Mouse (Mus musculus): ENCODE data around the gene Stk16.
"Not testable (repeated sequence)": the region's sequence is repeated elsewhere in the genome, so short reads cannot be mapped to it uniquely, and the experiment has no call there.

Gene Stk16

DNA sequence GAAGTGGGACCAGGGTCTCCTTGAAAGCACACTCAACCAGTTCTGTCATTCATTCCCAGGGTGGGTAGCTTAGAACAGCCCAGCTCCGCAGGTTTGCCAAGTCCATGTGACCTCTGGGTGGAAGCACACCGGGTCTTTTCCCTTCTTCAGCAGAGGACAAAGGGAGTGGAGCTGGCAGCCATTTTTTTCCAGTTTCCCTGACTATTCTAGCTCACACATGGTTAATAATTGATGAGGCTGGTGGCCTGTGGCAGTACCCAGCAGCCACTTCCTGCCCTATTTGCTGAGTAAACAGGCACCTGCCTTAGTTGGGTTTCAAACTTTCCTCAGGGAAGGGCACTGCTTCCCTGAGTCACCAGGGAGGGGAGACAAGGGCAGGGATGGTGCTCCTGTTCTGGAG is 3.8 kb downstream of the Stk16 start:
- DNase-seq: no peak

DNA sequence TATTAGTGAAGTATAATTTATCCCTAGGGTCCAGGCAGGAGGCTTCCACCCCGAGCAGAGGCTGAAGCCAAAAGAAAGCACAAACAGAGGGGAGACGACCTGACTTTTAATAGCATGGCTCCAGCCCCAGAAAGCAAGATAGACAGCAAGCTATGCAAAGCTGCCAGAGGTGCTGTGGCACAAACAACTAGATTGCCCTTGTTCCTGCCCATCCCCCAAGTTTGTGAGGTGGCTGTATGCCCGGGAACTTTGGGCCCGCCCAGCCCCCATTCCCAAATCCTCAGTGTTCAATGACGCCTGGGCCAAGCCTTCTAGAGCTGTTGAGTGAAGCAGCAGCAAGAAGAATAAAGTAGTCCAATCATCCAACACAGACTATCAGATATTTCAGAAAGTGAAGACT is 4.2 kb downstream of the Stk16 start:
- peak; percentile 67 for DNase-seq

DNA sequence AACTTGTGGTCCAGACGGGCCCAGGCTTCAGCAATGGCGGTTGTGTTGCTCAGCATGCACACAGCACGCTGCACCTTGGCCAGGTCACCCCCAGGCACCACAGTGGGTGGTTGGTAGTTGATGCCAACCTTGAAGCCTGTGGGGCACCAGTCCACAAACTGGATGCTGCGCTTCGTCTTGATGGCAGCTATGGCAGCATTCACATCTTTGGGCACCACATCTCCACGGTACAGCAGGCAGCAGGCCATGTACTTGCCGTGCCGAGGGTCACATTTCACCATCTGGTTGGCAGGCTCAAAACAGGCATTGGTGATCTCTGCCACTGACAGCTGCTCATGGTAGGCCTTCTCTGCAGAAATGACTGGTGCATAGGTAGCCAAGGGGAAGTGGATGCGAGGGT is 5.1 kb downstream of the Stk16 start:
- DNase-seq: peak; percentile 52

DNA sequence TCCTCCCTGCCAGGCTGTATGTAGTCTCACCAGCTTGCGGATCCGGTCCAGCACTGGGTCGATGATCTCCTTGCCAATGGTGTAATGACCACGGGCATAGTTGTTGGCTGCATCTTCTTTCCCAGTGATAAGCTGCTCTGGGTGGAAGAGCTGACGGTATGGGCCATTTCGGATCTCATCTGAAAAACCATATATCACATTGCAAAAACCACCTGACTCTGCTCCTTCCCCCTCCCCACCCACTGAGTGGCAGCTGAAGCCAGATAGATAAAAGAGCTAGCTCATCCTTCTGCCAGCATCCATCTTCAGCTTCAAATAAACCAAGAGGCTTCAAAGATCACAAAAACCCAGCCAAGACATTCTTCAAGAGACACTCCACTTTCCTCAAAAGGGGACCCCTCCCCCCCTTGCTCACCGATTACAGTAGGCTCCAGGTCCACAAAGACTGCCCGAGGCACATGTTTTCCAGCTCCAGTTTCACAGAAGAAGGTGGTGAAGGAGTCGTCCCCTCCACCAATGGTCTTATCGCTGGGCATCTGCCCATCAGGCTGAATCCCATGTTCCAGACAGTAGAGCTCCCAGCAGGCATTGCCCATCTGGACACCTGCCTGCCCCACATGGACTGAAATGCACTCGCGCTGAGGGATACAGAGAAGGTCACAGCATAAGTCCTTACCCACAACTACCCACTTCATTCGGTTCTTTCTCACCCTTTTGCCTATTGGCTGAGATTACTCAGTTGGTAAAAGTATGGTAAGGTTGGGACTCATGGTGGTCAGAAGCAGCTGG is 6.4 kb downstream of the Stk16 start:
- peak; percentile 77 for DNase-seq

DNA sequence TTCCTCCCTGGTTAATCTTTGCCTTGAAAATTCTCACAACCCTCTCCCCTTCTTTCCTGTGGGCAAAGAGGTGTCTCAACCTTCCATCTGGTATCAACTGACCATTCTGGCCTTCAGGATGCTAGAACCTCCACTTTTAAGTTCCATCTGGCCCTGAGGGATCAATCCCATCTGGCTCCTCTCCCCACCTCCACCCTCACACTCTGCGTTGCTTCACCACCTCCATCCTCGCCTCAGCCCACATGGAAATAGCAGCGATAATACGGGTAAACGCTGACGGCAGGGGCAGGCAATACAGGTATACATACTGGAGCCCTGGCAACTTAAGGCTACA is 7.2 kb downstream of the Stk16 start:
- DNase-seq: no peak

DNA sequence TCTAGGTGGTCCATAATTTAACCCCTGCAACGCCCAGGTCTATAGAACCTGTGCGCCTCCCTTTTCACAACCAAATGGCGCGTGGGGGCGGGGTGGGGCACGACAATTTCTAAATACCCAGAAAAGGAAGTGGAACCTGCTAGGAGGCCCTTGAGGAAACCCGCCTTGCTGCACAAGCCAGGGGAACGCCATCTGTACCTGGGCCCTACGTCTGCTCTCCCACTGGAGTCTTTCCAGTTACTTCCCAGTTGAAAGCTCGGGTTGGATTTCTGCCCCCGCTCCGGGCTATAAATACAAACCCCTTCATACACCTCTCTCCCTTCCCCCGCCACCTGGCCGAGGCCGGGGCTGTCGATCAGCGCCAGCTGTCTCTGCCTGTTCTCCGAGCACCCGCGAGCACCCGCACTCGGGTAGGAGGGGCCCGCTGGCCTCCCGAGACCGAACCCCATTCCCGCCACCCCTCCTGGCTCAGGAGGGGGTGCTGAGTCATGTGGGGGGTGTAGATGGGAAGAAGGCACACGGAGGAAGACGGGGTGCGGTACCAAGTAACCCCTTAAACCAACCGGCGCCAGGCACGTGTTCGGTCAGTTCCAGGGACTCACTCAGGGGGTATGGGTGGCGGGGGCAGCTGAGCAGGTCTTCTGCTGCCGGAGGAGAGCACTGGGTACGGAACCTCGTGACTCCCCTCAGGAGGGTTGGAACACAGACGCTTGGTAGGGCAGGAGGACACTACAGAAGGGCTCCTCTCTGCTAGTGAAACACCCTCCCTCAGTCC is 7.8 kb downstream of the Stk16 start:
- DNase-seq: peak; percentile 97

DNA sequence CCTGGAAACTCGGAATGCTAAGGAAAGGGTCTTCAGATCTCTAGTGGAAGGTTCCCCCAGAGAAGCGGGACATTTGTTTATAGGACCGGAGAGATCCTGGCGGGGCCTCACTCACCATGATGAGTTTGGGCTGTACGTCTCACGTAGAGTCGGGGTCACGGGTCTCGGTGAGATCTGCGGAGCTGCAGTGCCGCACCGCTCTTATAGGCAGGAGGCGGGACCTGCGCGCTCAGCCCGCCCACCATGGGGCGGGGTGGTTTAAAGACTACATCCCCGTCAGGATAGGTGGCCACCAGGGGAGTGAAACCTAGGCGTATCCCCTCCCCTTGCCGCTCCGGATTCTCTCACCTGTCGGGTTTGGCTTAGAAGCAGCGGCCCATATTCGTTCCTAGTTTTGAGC is 8.4 kb downstream of the Stk16 start:
- DNase-seq: peak; percentile 97

DNA sequence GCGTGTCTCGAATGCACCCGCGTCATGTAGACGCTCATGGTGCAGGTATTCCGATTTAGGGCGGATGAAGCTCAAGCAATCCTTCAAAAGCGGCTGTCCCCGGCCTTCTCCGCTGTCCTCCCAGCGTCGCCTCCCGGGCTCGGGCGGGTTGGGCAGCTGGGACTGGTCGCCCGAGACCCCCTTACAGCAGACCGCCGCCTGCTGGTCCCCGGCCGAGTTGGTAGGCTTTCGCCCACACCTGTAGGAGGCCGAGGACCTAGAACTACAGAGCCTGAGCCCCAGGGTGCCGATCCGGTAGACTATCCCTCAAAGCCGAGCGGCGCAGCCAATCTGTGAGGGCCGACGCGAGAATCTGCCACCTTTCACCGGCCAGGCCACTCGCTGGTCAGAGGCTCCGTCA is 8.9 kb downstream of the Stk16 start, which contains the start of gene Tuba4a:
Gene Tuba4a (minus strand): TSS at position 335 of the 400 bp plus-strand sequence.
- DNase-seq: no peak

DNA sequence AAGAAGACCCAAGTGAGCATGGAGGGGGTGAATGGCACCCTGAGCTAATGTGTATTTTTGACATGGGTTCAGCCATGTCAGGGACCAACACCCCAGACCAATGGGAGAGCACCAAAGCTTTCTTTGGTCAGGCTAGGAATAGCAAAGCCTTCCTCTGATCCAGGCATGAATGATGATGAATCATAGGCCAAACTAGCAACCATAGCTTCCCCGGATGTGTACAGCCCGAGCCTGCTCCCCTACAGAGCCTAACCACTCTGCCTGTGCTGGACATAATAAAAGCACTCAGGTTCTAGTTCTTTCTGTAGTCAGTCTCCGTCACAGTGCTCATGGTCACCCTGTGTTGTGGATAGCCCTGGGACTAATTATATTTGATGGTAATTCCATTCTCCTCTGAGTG is 10.9 kb downstream of the Stk16 start:
- DNase-seq: no peak

DNA sequence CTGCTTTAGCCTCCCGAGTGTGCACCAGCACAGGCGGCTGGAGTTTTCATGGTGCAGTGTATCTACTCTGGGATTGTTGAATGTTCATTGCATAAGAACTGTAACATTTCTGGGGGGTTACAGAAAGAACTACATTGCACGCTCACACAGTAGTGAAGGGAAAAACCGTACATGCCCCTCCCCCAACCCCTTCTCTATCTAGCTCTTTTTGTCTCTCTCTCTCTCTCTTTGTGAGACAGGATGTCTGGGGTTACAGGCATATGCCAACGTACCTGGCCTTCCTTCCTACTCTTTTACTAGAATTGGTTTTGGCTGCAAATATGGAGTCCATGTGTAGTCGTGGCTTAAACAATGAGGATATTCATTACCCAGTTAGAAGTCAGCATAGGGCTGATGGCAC is 12.3 kb downstream of the Stk16 start:
- no peak for DNase-seq

DNA sequence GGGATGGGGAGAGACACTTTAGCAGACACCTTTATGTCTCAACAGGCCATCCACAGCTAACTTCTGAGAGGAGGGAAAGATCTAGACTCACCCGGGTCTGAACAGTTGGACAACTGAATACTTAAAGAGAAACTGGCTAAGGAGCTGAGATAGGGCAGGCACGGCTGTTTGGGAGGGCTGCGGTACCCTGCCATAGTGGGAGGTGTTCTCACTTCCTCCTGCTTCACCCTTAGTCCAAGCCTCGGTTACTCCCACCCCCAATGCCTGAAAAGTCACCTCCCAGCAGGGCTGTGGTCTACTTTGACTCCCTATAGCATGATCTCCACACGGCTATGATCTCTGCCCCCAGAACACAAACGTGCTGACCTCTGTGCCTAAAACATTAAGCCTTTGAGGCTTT is 12.9 kb downstream of the Stk16 start:
- DNase-seq: no peak

DNA sequence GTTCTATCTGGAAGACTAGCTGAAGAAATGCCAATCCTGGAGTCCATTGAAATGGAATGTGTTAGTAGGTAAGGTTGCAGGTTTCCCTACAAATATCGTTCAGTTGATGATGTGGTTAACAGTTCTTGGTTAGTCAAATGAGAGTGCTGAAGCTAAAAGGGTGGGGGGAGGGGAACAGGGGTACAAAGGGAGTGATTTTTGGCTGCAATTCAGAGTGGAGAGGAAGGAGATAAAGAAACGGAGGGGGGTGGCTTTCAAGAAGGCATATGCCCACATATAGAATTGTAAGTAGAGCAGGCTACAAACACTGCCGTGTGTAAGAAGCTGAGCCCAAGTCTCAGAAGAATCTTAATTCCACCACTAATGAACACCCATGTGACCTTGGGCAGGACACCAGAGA is 14.8 kb downstream of the Stk16 start:
- DNase-seq: no peak

DNA sequence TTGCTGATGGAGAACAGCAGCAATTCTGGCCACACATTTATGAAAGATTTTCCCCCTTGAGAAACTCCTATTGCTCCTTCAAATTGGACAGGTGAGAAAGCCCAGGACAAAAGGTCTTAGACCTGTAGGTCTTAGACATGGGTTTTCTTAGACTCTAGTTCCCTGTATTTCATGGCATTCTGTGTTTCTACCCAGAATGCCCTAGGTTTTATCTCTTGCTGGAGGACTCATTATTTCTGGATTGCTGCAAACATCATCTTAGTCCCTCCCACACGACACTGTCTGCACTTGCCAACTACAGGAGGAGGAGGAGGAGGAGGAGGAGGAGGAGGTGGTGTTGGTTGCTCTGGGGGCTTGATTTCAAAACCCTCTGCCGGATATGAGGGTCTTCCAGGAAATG is 15.5 kb downstream of the Stk16 start:
- no peak for DNase-seq

DNA sequence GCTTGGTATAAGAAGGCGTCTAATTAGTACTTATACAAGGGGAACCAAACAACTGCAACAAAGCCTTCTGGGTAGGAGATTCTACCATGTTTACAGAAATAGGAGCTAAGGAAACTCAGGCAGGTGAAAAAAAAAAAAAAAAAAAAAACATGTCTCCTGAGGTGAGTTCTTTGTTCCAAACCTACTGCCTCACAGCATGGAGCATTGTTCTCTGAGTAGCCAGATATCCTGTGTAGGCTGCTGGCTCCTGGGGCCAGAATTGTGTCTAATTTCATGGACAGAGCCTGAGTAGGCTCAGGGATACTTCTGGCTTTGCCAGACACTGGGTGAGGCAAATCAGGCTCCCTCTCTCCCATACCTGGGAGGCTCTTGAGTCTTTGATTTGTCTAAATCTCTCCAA is 17.0 kb downstream of the Stk16 start:
- DNase-seq: no peak

DNA sequence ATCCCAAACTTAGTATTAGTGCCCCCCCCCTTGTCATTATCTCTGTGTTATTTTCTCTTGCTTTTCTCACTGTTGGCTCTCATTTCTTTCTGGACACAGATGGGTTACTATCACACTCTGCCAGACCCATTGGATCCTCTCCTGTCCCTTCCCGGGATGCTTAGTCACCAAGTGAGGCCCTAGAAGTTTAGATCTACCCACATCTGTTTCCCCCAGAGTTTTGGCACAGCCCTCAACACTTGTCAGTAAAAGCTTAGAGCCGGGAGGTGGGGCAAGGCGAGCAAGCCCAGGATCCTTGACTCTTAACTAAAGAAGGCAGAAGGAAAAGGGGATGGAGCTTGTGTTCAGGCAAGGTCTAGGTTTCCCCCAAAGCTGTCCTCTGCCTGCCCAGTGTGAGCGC is 18.5 kb downstream of the Stk16 start:
- DNase-seq: no peak

DNA sequence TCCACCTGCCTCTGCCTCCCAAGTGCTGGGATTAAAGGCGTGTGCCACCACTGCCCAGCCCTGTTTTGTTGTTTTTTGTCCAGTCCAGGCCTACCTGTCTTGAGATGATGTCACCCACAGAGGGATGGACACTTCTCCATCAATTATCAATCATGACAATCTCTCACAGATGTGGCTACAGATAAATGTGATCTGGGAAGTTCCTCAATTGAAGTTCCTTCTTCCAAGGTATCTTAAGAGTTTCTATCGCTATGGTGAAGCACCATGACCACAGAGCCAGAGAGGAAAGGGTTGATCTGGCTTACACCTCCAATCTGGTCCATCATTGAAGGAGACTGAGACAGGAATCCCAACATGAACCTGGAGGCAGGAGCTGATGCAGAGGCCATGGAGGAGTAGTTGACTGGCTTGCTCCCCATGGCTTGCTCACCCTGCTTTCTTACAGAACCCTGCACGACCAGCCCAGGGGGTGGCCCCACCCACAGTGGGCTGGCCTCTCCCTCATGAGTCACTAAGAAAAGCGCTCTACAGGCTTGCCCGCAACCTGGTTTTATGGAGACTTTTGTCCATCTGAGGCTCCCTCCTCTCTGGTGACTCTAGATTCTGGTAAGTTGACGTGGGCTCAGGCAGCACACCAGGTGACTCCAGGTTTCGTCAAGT is 19.8 kb downstream of the Stk16 start:
- no peak for DNase-seq

DNA sequence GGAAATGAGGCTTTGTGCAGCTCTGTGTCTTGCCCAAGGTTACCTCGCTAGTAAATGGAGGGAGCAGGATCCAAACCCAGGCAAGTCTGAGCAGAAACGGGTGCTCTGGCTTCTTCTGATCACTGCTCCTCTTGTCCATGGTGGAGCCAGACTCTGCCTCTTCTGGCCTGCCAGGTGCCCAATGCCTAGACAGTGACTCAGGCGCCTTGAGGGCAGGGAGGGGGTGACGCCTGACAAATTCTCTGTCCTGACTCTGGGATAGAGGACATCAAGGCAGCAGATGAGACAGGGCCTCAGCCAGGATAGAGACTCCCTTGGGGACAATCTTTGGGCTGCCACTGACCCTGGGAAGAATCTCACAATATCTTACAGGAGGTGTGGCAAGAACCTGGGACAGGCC is 20.6 kb downstream of the Stk16 start:
- peak; percentile 10 for DNase-seq

DNA sequence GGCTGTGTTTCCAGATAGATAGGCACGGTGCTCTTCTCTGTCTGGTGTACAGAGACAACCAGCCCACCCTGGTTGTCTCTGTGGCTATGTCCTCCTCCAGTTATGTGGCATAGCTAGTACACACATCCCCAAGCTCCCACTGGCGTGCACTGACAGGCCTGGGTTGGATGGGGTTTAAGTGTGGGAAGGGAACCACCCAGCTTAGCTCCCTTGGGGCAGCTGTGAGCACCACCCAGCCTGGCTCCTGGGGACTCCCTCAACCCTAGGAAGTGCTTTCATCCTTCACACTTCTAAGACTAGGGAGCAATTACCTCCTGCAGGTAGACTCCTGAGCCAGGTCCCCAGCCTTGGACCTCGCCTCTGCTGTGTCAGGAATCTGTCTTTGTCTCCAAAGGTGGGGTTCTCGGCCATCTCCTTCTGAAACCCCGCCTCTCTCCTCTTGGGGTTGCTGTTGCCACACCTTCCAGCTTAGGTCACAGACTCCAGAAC is 21.1 kb downstream of the Stk16 start, which contains the start of gene A630095N17Rik:
Gene A630095N17Rik (minus strand): TSS at position 439 of the 489 bp plus-strand sequence.
- DNase-seq: no peak

DNA sequence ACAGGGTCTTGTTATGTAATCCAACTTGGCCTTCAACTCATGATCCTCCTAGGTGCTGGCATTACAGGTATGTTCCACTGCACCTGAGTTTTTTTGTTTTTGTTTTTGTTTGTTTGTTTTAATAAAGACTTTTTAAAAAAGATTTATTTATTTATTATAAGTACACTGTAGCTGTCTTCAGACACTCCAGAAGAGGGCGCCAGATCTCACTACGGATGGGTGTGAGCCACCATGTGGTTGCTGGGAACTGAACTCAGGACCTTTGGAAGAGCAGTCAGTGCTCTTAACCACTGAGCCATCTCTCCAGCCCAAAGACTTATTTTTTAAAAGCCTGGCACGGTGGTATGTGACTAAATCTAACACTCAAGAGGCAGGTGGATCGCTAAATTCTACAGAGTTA is 21.9 kb downstream of the Stk16 start:
- not testable (repeated sequence) for DNase-seq

DNA sequence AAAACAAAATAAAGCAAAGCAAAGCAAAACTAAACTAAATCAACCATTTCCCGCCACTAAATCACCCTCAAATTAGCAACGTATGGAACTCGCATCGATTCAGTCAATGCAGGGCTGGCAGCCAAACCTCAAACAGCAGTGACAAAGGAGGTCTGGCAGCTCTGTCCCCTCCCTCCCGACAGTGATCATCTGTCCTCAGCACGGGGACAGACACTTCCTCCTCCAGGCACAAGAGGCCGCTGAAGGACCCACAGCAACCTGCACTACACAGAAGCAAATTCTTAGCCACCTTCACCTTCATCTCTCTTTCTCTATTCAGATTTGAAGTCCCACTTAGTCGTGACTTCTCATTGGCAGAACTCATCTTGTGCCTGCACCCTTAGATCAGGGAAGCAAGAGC is 24.0 kb downstream of the Stk16 start:
- peak; percentile 87 for DNase-seq

DNA sequence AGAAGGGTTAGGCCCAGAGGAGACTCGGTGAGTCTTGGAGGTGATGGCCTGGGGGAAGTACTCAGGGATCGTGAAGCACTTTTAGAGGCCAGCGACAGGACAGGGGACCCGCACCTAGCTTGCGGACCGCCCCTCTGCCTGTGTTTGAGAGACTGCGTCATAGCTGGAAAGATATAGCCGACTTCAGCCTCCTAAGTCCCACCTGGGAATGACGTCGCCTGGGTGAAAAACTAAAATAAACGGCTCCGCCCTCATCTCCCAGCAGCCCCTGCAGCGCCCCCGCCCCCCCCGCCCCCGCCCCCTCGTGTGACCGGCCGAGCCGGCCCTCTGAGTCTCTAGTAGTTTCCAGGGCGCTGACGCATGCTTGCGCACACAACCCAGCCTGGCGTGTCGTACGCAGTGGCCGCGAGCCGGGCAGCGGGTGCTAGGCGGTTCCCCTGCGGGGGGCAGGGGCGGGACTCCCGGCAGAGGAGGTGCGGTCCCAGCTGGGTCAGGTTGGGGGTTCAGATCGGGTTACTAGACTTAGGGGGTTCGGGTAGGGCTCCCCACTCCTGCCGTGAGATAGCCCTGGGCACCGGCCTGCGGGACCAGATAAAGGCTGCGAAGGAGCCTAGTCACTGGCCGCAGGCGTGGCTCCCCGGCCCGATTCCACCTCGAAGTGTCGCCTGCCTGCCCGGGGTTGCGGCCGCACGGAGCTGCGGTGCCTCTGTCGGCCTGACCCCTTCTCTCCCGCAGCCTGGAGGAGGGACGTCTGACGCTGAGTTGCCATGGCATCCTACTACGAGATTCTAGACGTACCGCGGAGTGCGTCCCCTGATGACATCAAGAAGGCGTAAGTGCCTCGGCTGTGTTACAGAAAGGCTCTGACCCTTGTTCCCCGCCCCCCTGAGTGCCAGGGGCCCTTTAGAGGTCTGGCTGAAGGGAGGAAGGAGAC is 25.7 kb downstream of the Stk16 start, which contains the start of gene Dnajb2:
Gene Dnajb2 (plus strand): TSS at position 290 of the 934 bp plus-strand sequence.
- DNase-seq: peak; percentile 93

DNA sequence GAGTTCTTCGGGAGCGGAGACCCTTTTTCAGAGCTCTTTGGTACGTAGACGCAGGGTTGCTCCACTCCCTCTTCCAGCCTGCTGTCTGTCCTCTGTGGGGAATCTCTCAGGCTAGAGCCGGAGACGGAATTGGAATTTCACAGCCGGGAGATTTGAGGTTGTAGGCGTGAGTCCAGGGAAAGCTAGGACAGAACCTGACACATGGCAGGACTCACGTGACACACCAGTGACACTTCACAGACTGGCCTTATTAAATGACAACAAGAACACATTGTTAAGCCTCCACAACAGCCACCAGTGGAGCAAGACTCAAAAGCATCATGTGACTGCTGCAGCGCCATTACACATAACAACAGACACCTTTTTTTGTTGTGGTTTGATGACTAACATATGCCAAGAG is 29.0 kb downstream of the Stk16 start:
- peak; percentile 67 for DNase-seq
